Comparison of ENCODE assay signal across 8 mouse cellular contexts in the genomic region with DNA sequence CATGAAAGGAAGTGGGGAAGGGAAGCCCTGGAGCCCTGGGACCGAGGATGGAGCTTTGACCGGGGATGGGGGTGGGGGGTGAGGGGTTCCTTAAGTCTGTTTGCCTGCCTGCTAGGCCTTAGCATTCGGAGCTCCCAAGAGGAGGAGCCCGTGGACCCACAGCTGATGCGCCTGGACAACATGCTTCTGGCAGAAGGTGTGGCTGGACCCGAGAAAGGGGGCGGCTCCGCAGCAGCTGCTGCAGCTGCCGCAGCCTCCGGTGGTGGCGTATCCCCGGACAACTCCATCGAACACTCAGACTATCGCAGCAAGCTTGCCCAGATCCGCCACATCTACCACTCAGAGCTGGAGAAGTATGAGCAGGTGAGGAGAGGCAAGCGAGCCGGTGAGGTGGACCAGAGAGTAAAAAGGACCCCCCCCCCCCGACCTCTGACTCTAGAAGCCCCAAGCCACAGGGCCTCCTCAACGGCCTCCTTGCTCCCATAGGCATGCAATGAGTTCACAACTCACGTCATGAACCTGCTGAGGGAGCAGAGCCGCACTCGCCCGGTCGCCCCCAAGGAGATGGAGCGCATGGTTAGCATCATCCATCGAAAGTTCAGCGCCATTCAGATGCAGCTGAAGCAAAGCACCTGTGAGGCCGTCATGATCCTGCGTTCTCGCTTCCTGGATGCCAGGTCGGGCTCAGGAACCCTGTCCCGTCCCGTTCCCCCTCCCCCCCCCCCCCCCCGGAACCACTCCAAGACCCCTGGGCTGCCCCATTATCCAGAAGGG. TPM values are rescaled to one million over a fixed set of nuclear protein-coding genes. Genes with fewer than 3 reads are reported as not detected.
DNase-seq lines count a peak whose midpoint lies in the region; ATAC-seq and TF ChIP-seq lines count a peak whose summit lies in the region.

No protein-coding gene starts in this region.

- TF ChIP-seq POLR2A in lung, adult 2 months (IDR thresholded peaks at IDR 0.05; ENCODE audit: borderline replicate concordance, extremely low read depth, low read depth, low read length), result no peak

- H3K36me3 ChIP-seq in lung, embryonic 16.5 days (ENCODE audit: control insufficient read depth, insufficient read depth, low read length), result peaks cover 18% of the 10 kb centered on the region
- peaks cover 4% of the 10 kb centered on the region for H3K36me3 ChIP-seq in forebrain, embryonic 11.5 days (ENCODE audit: control insufficient read depth, insufficient read depth, low read length)
- H3K36me3 ChIP-seq in midbrain, postnatal 0 days (ENCODE audit: insufficient read depth, low read length), result peaks cover 15% of the 10 kb centered on the region

- peak overlapping the region; percentile 83 for H3K4me2 ChIP-seq in lung, embryonic 16.5 days (ENCODE audit: low read depth, low read length)
- H3K4me2 ChIP-seq in forebrain, embryonic 11.5 days (ENCODE audit: low read depth, low read length, severe bottlenecking), result peak overlapping the region; percentile 95
- peak overlapping the region; percentile 97 for H3K4me2 ChIP-seq in midbrain, postnatal 0 days (ENCODE audit: low read depth, low read length, poor library complexity, severe bottlenecking)

- ATAC-seq in lung, embryonic 16.5 days (ENCODE audit: low read depth), result no peak
- ATAC-seq in forebrain, embryonic 11.5 days (replicated peaks; ENCODE audit: low FRiP score), result no peak
- no peak for ATAC-seq in midbrain, postnatal 0 days (ENCODE audit: low FRiP score)

- no peaks in the 10 kb centered on the region for H3K9me3 ChIP-seq in lung, embryonic 16.5 days (ENCODE audit: control insufficient read depth, low read length)
- H3K9me3 ChIP-seq in forebrain, embryonic 11.5 days (ENCODE audit: control insufficient read depth, low read length), result no peaks in the 10 kb centered on the region
- no peaks in the 10 kb centered on the region for H3K9me3 ChIP-seq in midbrain, postnatal 0 days (ENCODE audit: low read length)

- TF ChIP-seq CTCF in lung, adult 2 months (IDR thresholded peaks at IDR 0.05; ENCODE audit: insufficient read depth, low read length), result no peak
- peak; percentile 24; the same call in 1 of the 2 replicates for TF ChIP-seq CTCF in midbrain, postnatal 0 days (IDR thresholded peaks at IDR 0.05)

- no peak for DNase-seq in lung, adult 2 months
- peak; percentile 67 for DNase-seq in forebrain, embryonic 11.5 days (ENCODE audit: low spot score)
- DNase-seq in kidney, postnatal 4 days, result peak; percentile 69 to 79
- peak; percentile 27 for DNase-seq in midbrain, postnatal 0 days (ENCODE audit: low spot score)
- no peak for DNase-seq in urinary bladder, postnatal 14 days (ENCODE audit: low spot score)
- DNase-seq in urinary bladder, postnatal 25 days (ENCODE audit: low spot score), result no peak
- DNase-seq in frontal cortex, adult 2 months (ENCODE audit: extremely low spot score in 1 of 2, low spot score in 1 of 2), result no peak

- peak overlapping the region; percentile 64 for H3K4me3 ChIP-seq in lung, embryonic 16.5 days (ENCODE audit: low read length)
- H3K4me3 ChIP-seq in lung, adult 2 months (replicated peaks; ENCODE audit: extremely low read depth, low read depth, low read length), result no peak overlapping the region
- H3K4me3 ChIP-seq in forebrain, embryonic 11.5 days (ENCODE audit: low read depth, low read length), result peak overlapping the region; percentile 85
- peak overlapping the region; percentile 76 for H3K4me3 ChIP-seq in midbrain, postnatal 0 days (ENCODE audit: low read depth, low read length)

- H3K9ac ChIP-seq in lung, embryonic 16.5 days (ENCODE audit: low read length), result peak overlapping the region; percentile 97
- H3K9ac ChIP-seq in forebrain, embryonic 11.5 days (ENCODE audit: low read length), result peak overlapping the region; percentile 99
- H3K9ac ChIP-seq in midbrain, postnatal 0 days (replicated peaks; ENCODE audit: low read length, poor library complexity, severe bottlenecking), result peak overlapping the region; percentile 92

- peak overlapping the region; percentile 98; the same call in 1 of the 2 replicates for H3K27ac ChIP-seq in lung, embryonic 16.5 days (ENCODE audit: low read length)
- H3K27ac ChIP-seq in forebrain, embryonic 11.5 days (ENCODE audit: low read depth, low read length), result peak overlapping the region; percentile 27; the same call in 1 of the 2 replicates
- peak overlapping the region; percentile 98 for H3K27ac ChIP-seq in midbrain, postnatal 0 days (ENCODE audit: low read depth, low read length)

- H3K4me1 ChIP-seq in lung, embryonic 16.5 days (replicated peaks; ENCODE audit: control insufficient read depth, insufficient read depth, low read length), result peaks cover 67% of the 10 kb centered on the region
- H3K4me1 ChIP-seq in lung, adult 2 months (ENCODE audit: control insufficient read depth, insufficient read depth, low read length), result 0 out of 2 replicates have a peak, but pooled peaks cover 3% of the 10 kb centered on the region
- H3K4me1 ChIP-seq in forebrain, embryonic 11.5 days (replicated peaks; ENCODE audit: control insufficient read depth, insufficient read depth, low read length), result peaks cover 27% of the 10 kb centered on the region
- H3K4me1 ChIP-seq in midbrain, postnatal 0 days (ENCODE audit: insufficient read depth, low read length), result peaks cover 20% of the 10 kb centered on the region

- WGBS in lung, embryonic 16.5 days, result 36% methylated on average over 31 of the region's 34 CpGs
- 48% methylated on average over 34 of the region's 34 CpGs for WGBS in lung, adult 2 months
- 55% methylated on average over 32 of the region's 34 CpGs for WGBS in forebrain, embryonic 11.5 days
- WGBS in midbrain, postnatal 0 days, result 44% methylated on average over 34 of the region's 34 CpGs

- no peaks in the 10 kb centered on the region for H3K27me3 ChIP-seq in lung, embryonic 16.5 days (ENCODE audit: control insufficient read depth, insufficient read depth, low read depth, low read length)
- H3K27me3 ChIP-seq in forebrain, embryonic 11.5 days (ENCODE audit: control insufficient read depth, insufficient read depth, low read length), result no peaks in the 10 kb centered on the region
- no peaks in the 10 kb centered on the region for H3K27me3 ChIP-seq in midbrain, postnatal 0 days (ENCODE audit: insufficient read depth, low read length)

RNA-seq across cellular contexts. Expression of gene Pbx2, which starts 2.9 kb away (rescaled TPM):
- polyA plus RNA-seq in lung, embryonic 16.5 days (2015; fragmentation: Nextera tagmentation; extraction: Ambion mirVana), result 8.5 and 11.4 TPM in 2 replicates
- polyA plus RNA-seq in lung, adult 2 months (2012; rRNA removed), result 87.8 and 88.3 TPM in 2 replicates
- 17.8 and 17.9 TPM in 2 replicates for polyA plus RNA-seq in forebrain, embryonic 11.5 days (2014; fragmentation: Nextera tagmentation; extraction: Ambion mirVana)
- total RNA-seq in midbrain, postnatal 0 days (2014; rRNA removed), result 84.8 and 95.6 TPM in 2 replicates
- polyA plus RNA-seq in midbrain, postnatal 0 days (2015; fragmentation: Nextera tagmentation; extraction: Ambion mirVana), result 9.5 and 9.6 TPM in 2 replicates
- polyA plus RNA-seq in frontal cortex, adult 2 months (2012; rRNA removed), result 67.0 and 71.3 TPM in 2 replicates

RNA-seq across cellular contexts. Expression of gene Ager, which starts 3.7 kb away (rescaled TPM):
- polyA plus RNA-seq in lung, embryonic 16.5 days (2015; fragmentation: Nextera tagmentation; extraction: Ambion mirVana), result 379 and 478 TPM in 2 replicates
- polyA plus RNA-seq in lung, adult 2 months (2012; rRNA removed), result 1,792 and 1,921 TPM in 2 replicates
- polyA plus RNA-seq in forebrain, embryonic 11.5 days (2014; fragmentation: Nextera tagmentation; extraction: Ambion mirVana), result 2.4 and 4.0 TPM in 2 replicates
- total RNA-seq in midbrain, postnatal 0 days (2014; rRNA removed), result 1.7 and 2.1 TPM in 2 replicates
- 1.6 and 2.0 TPM in 2 replicates for polyA plus RNA-seq in midbrain, postnatal 0 days (2015; fragmentation: Nextera tagmentation; extraction: Ambion mirVana)
- 2.1 TPM in 2 replicates for polyA plus RNA-seq in frontal cortex, adult 2 months (2012; rRNA removed)

RNA-seq across cellular contexts. Expression of gene Gpsm3, which starts 4.3 kb away (rescaled TPM):
- polyA plus RNA-seq in lung, embryonic 16.5 days (2015; fragmentation: Nextera tagmentation; extraction: Ambion mirVana), result 15.4 and 18.3 TPM in 2 replicates
- polyA plus RNA-seq in lung, adult 2 months (2012; rRNA removed), result 32.2 and 35.6 TPM in 2 replicates
- polyA plus RNA-seq in forebrain, embryonic 11.5 days (2014; fragmentation: Nextera tagmentation; extraction: Ambion mirVana), result 2.6 and 4.3 TPM in 2 replicates
- 1.2 and 4.4 TPM in 2 replicates for total RNA-seq in midbrain, postnatal 0 days (2014; rRNA removed)
- polyA plus RNA-seq in midbrain, postnatal 0 days (2015; fragmentation: Nextera tagmentation; extraction: Ambion mirVana), result 5.5 and 6.9 TPM in 2 replicates
- 2.8 and 3.4 TPM in 2 replicates for polyA plus RNA-seq in frontal cortex, adult 2 months (2012; rRNA removed)

RNA-seq across cellular contexts. Expression of gene Rnf5, which starts 9.6 kb away (rescaled TPM):
- polyA plus RNA-seq in lung, embryonic 16.5 days (2015; fragmentation: Nextera tagmentation; extraction: Ambion mirVana), result 128 and 129 TPM in 2 replicates
- polyA plus RNA-seq in lung, adult 2 months (2012; rRNA removed), result 52.0 and 83.7 TPM in 2 replicates
- polyA plus RNA-seq in forebrain, embryonic 11.5 days (2014; fragmentation: Nextera tagmentation; extraction: Ambion mirVana), result 158 and 169 TPM in 2 replicates
- total RNA-seq in midbrain, postnatal 0 days (2014; rRNA removed), result 57.6 and 59.0 TPM in 2 replicates
- polyA plus RNA-seq in midbrain, postnatal 0 days (2015; fragmentation: Nextera tagmentation; extraction: Ambion mirVana), result 236 and 242 TPM in 2 replicates
- 127 and 145 TPM in 2 replicates for polyA plus RNA-seq in frontal cortex, adult 2 months (2012; rRNA removed)

RNA-seq across cellular contexts. Expression of gene Agpat1, which starts 10.1 kb away (rescaled TPM):
- polyA plus RNA-seq in lung, embryonic 16.5 days (2015; fragmentation: Nextera tagmentation; extraction: Ambion mirVana), result 52.1 and 56.0 TPM in 2 replicates
- polyA plus RNA-seq in lung, adult 2 months (2012; rRNA removed), result 172 TPM in 2 replicates
- polyA plus RNA-seq in forebrain, embryonic 11.5 days (2014; fragmentation: Nextera tagmentation; extraction: Ambion mirVana), result 93.4 and 101 TPM in 2 replicates
- 265 and 383 TPM in 2 replicates for total RNA-seq in midbrain, postnatal 0 days (2014; rRNA removed)
- polyA plus RNA-seq in midbrain, postnatal 0 days (2015; fragmentation: Nextera tagmentation; extraction: Ambion mirVana), result 103 and 106 TPM in 2 replicates
- 204 and 229 TPM in 2 replicates for polyA plus RNA-seq in frontal cortex, adult 2 months (2012; rRNA removed)

Comparison
In these comparisons a context has a peak if more than half of its experiments do, and no peak if none do; other contexts are left out.
1. H3K27ac ChIP-seq: peak in every context shown above with its lines; median percentile 98 in lung, embryonic 16.5 days; 98 in midbrain, postnatal 0 days; 27 in forebrain, embryonic 11.5 days.
2. DNase-seq: peak in forebrain, embryonic 11.5 days (single experiment), kidney, postnatal 4 days (2 of 2) and midbrain, postnatal 0 days (single experiment); none in lung, adult 2 months (single experiment), urinary bladder, postnatal 14 days (single experiment), urinary bladder, postnatal 25 days (single experiment) and frontal cortex, adult 2 months (0 of 2).
3. RNA of gene Ager, which starts 3.7 kb away (polyA plus RNA-seq): 1,792 to 1,921 TPM in lung, adult 2 months and 379 to 478 TPM in lung, embryonic 16.5 days; 2.4 to 4.0 TPM in forebrain, embryonic 11.5 days, 2.1 TPM in frontal cortex, adult 2 months and 1.6 to 2.0 TPM in midbrain, postnatal 0 days; every median in the first group is over 10 times any median in the second.
4. Peak in every context shown above with its lines, with median percentiles within 50 percentile points of each other: H3K4me2 ChIP-seq and H3K9ac ChIP-seq.